Mouse (Mus musculus): ENCODE measurements around the gene Prc1.

DNA sequence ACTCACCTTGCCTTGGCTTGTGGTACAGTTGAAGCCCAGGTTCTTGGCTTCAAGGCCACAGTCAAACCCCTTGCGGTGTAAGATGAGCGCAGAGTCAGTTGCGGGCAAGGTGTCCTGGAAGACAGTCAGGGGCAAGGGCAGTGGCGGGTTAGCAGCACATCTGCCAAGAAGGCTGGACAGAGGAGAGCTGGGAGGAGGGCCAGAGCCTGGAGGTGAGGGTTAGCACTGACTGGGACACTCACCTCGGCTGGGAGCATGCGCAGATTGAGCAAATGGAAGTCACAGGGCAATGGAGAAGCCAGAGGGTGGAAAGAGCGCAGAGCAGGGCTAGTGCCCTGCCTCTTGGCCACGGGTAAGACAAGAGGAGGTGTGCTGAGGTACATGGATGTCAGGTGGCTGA, 58.7 kb downstream of the Prc1 start:
- TF ChIP-seq USF1 (IDR thresholded peaks at IDR 0.05; ENCODE audit: low read depth) (no peak), CTCF (IDR thresholded peaks at IDR 0.05; ENCODE audit: control insufficient read depth, insufficient read depth, insufficient read length) (no peak), MYOD1 (IDR thresholded peaks at IDR 0.05; ENCODE audit: control insufficient read depth, insufficient read length, low read depth) (no peak)

All from C2C12 (cell line).